Mouse (Mus musculus): ENCODE data around the gene Gm17571. TPM values are rescaled to one million over a fixed set of nuclear protein-coding genes. Genes with fewer than 3 reads are reported as not detected.

The Gm17571 gene
- not detected in 2 replicates for polyA plus RNA-seq (2015; fragmentation: Nextera tagmentation; extraction: Ambion mirVana)

DNA sequence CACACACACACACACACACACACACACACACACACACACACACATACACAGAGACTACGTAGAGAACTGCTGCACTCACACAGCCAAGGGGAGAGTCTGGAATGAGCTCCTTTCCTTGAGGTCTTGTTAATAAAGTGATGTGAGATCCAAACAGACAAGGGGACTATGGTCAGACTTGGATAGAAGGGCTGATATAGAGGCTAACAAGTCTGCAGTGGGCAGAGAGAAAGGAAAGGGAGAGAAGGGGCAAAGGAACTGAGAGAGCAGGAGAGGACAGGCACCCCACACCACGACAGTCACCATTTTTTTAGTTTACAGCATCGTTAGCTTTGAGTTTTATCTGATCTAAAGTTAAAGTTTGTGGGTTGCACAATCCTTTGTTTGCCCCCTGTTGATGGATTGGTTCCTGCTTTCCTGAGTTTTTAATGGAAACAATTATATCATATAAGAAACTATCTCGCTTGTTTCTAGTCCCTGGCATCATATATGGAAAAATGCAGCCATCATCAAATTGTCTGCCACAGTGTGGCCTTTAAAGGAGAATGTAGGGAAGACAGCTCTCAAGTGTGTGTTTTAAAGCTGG, at the start of gene Gm17571:
Gene Gm17571, minus strand, starts transcription at position 51 of the 583 bp plus-strand sequence.
- H3K4me3 ChIP-seq, result no peak within 1 kb of the TSS
- no peaks in the 10 kb centered on the region for H3K27me3 ChIP-seq (replicated peaks)
- H3K4me2 ChIP-seq, result no peak within 1 kb of the TSS
- no peak within 1 kb of the TSS for H3K9ac ChIP-seq
- H3K36me3 ChIP-seq (replicated peaks), result no peaks in the 10 kb centered on the region
- H3K27ac ChIP-seq, result no peak within 1 kb of the TSS
- 79% methylated on average over 4 of the region's 4 CpGs for WGBS
- H3K9me3 ChIP-seq, result no peaks in the 10 kb centered on the region
- no peaks in the 10 kb centered on the region for H3K4me1 ChIP-seq
- no peak for ATAC-seq (replicated peaks)

DNA sequence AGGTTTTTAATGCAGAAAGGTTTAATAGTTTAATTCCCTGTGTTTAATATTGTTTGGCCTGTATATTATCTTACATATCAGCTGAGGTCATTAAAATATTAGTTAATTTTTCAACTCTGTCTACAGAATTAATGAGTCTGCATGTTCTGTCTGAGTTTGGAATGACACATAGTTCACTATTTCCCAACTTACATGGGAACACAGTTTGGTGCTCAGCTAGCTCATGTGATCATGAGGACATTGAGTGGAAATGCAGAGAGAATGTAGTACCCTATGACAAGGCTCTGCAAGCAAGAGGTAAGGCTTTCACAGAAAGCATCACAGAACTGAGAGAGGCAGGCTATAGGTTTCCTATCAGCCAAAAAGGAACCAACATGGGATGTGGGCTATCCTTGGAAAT, 49.0 kb upstream of the Gm17571 start:
- Histone ChIP-seq H3K9ac (no peak overlapping the region), H3K9me3 (no peaks in the 10 kb centered on the region), H3K4me3 (no peak overlapping the region), H3K4me2 (no peak overlapping the region), H3K27me3 (replicated peaks) (no peaks in the 10 kb centered on the region), H3K36me3 (replicated peaks) (no peaks in the 10 kb centered on the region), H3K27ac (no peak overlapping the region), H3K4me1 (0 out of 2 replicates have a peak, but pooled peaks cover 2% of the 10 kb centered on the region)
- no peak for ATAC-seq (replicated peaks)

DNA sequence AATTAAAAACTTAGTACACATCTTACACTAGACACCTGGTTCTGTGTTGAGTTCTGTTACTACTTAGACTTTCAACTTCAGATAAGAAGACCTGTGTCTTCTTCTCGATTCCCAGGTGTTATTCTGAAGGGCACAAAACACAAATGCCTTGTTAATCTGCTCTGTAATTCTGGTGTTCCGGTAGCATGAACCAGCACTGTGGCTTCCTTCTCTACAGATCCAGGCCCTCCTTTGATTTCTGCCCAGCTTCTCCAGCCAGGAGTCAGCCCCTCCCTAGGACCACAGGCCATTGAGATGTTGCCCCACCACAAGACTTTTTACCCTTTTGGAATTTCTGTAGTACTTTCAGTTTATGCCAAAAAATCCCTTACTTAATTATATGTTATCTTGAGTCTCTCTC, 47.2 kb upstream of the Gm17571 start:
- H3K9me3 ChIP-seq, result no peaks in the 10 kb centered on the region
- H3K9ac ChIP-seq, result no peak overlapping the region
- H3K27me3 ChIP-seq (replicated peaks), result no peaks in the 10 kb centered on the region
- no peak overlapping the region for H3K4me3 ChIP-seq
- no peak overlapping the region for H3K27ac ChIP-seq
- H3K4me2 ChIP-seq, result no peak overlapping the region
- no peaks in the 10 kb centered on the region for H3K4me1 ChIP-seq
- ATAC-seq (replicated peaks), result no peak
- WGBS, result 83% methylated on average over 2 of the region's 2 CpGs
- H3K36me3 ChIP-seq (replicated peaks), result no peaks in the 10 kb centered on the region

DNA sequence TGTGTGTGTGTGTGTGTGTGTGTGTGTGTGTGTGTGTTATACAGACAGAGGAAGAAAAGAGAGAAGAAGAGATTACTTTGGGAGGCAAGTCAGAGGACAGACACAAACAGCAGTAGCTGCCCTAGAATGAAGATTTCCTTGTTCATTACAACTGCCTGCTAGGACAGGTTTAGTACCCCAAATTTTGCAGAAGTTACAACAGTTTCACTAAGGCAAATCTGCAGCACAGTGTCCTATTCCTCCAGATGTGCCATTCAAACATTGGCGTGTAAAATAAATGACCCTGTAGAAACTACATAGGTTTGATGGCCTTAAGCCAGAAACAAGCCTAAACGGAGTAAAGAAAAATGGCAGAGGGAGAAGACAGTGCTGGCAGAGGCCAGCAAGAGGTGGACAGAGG, 46.3 kb upstream of the Gm17571 start:
- WGBS, result 84% methylated on average over 2 of the region's 2 CpGs
- no peaks in the 10 kb centered on the region for H3K4me1 ChIP-seq
- ATAC-seq (replicated peaks), result no peak
- no peak overlapping the region for H3K4me3 ChIP-seq
- no peak overlapping the region for H3K9ac ChIP-seq
- H3K36me3 ChIP-seq (replicated peaks), result no peaks in the 10 kb centered on the region
- no peak overlapping the region for H3K27ac ChIP-seq
- no peaks in the 10 kb centered on the region for H3K27me3 ChIP-seq (replicated peaks)
- no peak overlapping the region for H3K4me2 ChIP-seq
- no peaks in the 10 kb centered on the region for H3K9me3 ChIP-seq

DNA sequence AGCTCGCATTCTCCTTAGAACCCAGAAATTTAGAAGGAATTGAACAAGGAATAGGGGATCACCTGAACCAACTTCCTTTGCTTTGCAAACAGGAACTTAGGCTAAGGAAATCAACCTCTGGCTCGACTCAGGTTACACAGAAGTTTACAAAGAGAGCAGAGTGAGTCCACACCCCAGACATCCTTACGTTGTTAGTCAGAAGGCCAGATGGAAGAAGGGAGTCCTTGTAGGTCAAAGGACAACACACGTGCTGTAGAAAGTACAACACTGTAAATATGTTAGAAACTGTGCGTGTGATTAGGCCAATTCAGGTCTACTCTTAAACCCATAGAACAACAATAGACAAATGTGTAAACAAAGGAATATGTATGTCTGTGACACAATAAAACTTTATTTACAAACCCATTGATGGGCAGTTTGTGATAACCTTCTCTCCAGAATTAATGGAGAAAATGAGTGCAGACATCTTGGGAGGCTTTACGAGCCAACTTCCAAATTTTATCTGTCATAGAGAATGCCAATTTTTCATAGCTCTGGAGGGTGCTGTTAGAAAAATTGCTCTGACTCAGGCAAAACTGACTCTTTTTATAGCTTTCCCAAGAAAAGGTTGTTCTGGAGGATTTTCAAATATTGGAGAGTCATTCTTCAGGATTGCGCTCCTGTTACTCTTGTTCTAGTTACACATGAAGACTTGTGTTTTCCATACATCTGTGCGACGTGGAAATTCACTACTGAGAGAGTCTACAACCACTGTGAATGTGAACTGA, 45.5 kb upstream of the Gm17571 start:
- ATAC-seq (replicated peaks), result no peak
- Histone ChIP-seq H3K9me3 (no peaks in the 10 kb centered on the region), H3K36me3 (replicated peaks) (no peaks in the 10 kb centered on the region), H3K9ac (no peak overlapping the region), H3K4me2 (no peak overlapping the region), H3K27ac (no peak overlapping the region), H3K4me1 (no peaks in the 10 kb centered on the region), H3K4me3 (no peak overlapping the region), H3K27me3 (replicated peaks) (no peaks in the 10 kb centered on the region)
- WGBS, result 89% methylated on average over 9 of the region's 9 CpGs

DNA sequence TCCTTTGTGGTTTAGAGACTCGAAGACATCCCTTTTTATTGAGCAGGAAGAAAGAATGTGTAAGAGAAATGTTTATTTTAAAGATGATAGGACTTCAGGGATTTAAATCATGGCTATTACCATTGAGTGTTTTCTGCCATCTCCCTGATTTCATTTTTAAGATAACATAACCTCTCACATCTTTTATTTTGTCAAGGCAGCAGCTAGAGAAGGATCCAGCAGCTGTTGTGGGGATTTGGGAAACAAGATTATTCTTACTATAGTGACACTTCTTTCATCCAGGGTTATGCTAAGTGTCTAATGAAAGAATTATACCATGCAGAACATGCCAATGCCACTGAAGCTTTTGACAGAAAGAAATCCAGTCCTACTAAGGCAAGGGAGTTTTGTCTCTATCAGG, 44.6 kb upstream of the Gm17571 start:
- Histone ChIP-seq H3K9ac (no peak overlapping the region), H3K4me3 (no peak overlapping the region), H3K36me3 (replicated peaks) (no peaks in the 10 kb centered on the region), H3K4me2 (no peak overlapping the region), H3K9me3 (no peaks in the 10 kb centered on the region), H3K27ac (no peak overlapping the region), H3K27me3 (replicated peaks) (no peaks in the 10 kb centered on the region), H3K4me1 (no peaks in the 10 kb centered on the region)
- 46% methylated on average over 1 of the region's 1 CpGs for WGBS
- ATAC-seq (replicated peaks), result no peak

DNA sequence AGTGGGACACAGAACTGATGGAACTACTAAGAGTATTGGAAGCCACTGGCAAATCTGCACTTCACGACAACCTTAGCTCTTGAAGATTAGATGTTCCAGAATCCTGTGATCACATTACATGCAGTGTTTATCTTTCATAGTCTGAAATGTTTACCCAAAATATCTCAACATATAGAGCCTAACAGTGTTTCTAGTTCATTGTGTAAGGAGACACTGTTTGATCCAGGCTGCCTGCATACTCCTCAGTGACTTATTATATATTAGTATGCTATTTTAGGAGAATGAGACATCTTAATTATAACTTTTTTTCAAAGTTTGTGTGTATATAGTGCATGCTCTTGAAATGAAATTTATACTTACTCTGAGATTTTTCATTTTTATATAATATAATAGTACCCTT, 39.4 kb upstream of the Gm17571 start:
- Histone ChIP-seq H3K4me2 (no peak overlapping the region), H3K27ac (no peak overlapping the region), H3K27me3 (replicated peaks) (no peaks in the 10 kb centered on the region), H3K9me3 (no peaks in the 10 kb centered on the region), H3K4me3 (no peak overlapping the region), H3K4me1 (0 out of 2 replicates have a peak, but pooled peaks cover 6% of the 10 kb centered on the region), H3K9ac (no peak overlapping the region), H3K36me3 (replicated peaks) (no peaks in the 10 kb centered on the region)
- WGBS, result 73% methylated on average over 1 of the region's 1 CpGs
- ATAC-seq (replicated peaks), result no peak

DNA sequence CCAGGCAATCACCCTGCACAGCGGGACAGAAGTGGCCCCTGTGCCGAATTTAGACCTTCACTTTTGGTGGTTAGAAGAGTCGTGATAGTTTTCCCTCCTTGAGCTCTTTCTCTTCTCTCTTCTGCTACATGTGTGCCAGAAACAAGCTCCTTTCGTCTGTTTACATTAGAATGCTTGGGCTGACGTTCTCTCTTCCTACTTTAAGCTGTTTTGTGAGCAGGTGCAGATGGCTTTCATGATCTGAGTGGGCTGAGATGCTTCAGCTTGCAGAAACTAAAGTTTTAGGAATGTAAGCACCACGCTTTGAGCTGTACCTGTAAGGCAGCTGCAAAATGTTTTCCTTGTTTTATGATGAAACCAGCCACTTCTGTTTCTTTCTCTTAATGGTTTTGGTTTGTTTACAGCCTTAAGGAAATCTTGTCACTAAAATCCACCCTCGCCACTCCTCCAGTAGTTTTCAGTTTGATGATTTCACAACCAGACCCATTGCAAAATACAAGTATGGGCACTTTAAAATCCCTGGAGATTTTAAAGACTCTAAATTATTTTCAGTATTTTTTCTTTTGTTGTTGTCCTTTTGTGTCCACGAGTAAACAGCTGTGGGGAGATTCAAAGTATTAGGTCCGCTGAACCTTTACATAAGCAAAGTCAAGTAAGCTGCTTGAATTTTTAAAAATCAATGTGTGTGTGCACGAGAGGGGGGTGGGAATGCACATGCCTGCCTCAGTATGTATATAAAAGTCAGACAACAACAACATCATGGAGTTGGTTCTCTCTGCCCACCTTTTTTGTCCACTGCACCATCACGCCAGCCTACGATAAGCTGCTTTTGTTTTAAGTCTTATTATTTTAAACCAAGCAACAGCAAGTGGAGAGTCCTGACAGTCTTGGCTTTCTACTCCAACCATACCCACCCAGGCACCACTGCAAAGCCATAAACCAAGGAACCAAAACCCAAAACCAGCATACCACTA, 38.0 kb upstream of the Gm17571 start:
- Histone ChIP-seq H3K4me3 (no peak overlapping the region), H3K27me3 (replicated peaks) (no peaks in the 10 kb centered on the region), H3K4me1 (0 out of 2 replicates have a peak, but pooled peaks cover 6% of the 10 kb centered on the region), H3K36me3 (replicated peaks) (no peaks in the 10 kb centered on the region), H3K27ac (no peak overlapping the region), H3K9ac (no peak overlapping the region), H3K9me3 (no peaks in the 10 kb centered on the region), H3K4me2 (no peak overlapping the region)
- ATAC-seq (replicated peaks), result no peak
- 49% methylated on average over 12 of the region's 12 CpGs for WGBS

DNA sequence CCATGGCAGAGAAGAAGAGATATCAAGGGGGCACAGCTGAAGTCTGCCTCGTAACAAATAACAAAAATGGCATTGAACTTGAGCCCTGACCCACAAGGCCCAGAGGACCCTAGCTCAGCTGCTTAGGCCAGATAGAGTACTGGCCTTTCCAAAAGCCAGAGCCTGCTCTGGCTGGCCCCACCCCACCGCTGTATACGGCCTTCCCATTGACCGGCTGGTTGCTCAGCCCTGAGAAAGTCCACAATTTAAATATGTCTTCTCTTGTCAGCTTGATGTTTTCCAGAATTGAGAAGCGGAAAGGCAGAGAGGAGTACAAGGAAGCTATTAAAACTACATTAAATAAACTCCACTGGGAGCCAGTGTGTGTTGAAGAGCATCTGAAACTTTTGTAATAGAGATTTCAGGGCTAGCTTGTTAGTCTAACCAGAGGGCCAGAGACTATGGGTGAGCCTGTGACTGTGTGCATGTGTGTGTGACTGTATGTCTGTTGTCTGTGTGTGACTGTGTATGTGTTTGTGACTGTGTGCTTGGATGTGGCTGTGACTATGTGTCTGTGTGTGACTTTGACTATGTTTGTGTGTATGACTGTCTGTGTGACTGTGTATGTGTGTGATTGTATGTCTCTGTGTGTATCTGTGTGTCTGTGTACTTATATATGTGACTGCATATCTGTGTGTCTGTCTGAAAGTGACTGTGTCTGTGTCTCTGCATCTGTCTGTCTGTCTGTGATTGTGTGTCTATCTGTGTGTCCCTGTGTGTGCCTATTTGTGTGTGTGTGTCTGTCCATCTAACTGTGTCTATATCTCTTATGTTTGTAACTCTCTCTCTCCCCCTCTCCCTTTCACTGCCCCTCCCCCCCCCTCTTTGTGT, 36.9 kb upstream of the Gm17571 start:
- Histone ChIP-seq H3K4me3 (no peak overlapping the region), H3K9me3 (no peaks in the 10 kb centered on the region), H3K36me3 (replicated peaks) (no peaks in the 10 kb centered on the region), H3K4me1 (peaks cover 9% of the 10 kb centered on the region; the same call in 1 of the 2 replicates), H3K27me3 (replicated peaks) (no peaks in the 10 kb centered on the region), H3K27ac (no peak overlapping the region), H3K4me2 (no peak overlapping the region), H3K9ac (no peak overlapping the region)
- peak; percentile 51; the same call in 1 of the 2 replicates for ATAC-seq (replicated peaks)
- WGBS, result 63% methylated on average over 5 of the region's 5 CpGs

DNA sequence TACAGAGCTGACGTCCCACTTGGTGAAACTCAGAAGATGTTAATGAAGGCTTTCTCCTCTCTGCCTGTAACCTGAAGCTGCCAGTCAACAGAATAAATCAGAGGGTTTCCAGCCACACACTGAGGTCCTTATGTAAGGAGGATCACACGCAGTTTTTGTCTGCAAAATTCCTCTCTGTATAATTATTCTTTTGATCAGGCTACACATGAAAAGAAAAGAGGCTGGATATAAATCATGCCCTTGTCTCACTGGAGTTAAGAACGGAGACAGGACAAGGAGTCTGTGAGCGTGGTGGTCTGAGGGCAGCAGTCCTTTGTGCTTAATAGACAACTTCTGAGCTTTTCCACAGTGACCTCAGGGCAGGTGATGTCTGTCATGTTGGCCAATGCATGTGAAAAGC, 32.7 kb upstream of the Gm17571 start:
- Histone ChIP-seq H3K27ac (0 out of 2 replicates have a peak overlapping the region, but pooled peaks have one; percentile 21), H3K36me3 (replicated peaks) (no peaks in the 10 kb centered on the region), H3K4me1 (peaks cover 5% of the 10 kb centered on the region; the same call in 1 of the 2 replicates), H3K4me3 (no peak overlapping the region), H3K9me3 (no peaks in the 10 kb centered on the region), H3K9ac (no peak overlapping the region), H3K4me2 (no peak overlapping the region), H3K27me3 (replicated peaks) (no peaks in the 10 kb centered on the region)
- ATAC-seq (replicated peaks), result peak; percentile 41; the same call in 1 of the 2 replicates
- WGBS, result 9% methylated on average over 4 of the region's 4 CpGs

DNA sequence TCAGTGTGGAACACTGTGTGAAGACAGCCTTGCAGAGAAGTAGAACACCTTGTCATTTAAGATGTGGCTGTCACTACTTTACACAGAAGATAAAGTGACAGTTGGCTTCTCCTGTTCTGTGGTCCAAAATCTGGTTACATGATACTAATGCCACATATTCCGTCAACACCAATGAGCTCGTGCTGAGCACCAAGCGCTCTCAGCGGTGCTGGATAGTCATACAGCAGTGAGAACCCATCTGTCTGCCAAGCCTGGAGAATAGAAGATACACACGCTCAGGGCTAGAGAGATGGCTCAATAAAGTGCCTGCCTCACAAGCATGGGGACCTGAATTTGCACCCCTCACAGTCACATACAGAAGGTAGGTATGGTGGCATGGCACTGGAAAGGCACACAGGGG, 28.4 kb upstream of the Gm17571 start:
- peaks cover 3% of the 10 kb centered on the region; the same call in 1 of the 2 replicates for H3K4me1 ChIP-seq
- no peak for ATAC-seq (replicated peaks)
- H3K9ac ChIP-seq, result no peak overlapping the region
- no peak overlapping the region for H3K4me3 ChIP-seq
- no peaks in the 10 kb centered on the region for H3K27me3 ChIP-seq (replicated peaks)
- 94% methylated on average over 5 of the region's 5 CpGs for WGBS
- H3K9me3 ChIP-seq, result no peaks in the 10 kb centered on the region
- H3K4me2 ChIP-seq, result no peak overlapping the region
- no peaks in the 10 kb centered on the region for H3K36me3 ChIP-seq (replicated peaks)
- H3K27ac ChIP-seq, result no peak overlapping the region

All from midbrain, embryonic 15.5 days (tissue).